Mouse (Mus musculus) central nervous system, embryonic 14 days (tissue): ENCODE results near the gene Sgpp1. TPM values are rescaled to one million over a fixed set of nuclear protein-coding genes. Genes with fewer than 3 reads are reported as not detected.

Experiments
- polyA plus RNA-seq: library from polyadenylated mRNA; depleted of rRNA; stranded (reverse); fragments of >200 nt; gene quantifications from 2 replicates; pipeline ENCODE4 v1.2.3, GENCODE M21; 2012; rRNA removed

Sgpp1 gene
- polyA plus RNA-seq = 11.9 and 12.5 TPM in 2 replicates

DNA sequence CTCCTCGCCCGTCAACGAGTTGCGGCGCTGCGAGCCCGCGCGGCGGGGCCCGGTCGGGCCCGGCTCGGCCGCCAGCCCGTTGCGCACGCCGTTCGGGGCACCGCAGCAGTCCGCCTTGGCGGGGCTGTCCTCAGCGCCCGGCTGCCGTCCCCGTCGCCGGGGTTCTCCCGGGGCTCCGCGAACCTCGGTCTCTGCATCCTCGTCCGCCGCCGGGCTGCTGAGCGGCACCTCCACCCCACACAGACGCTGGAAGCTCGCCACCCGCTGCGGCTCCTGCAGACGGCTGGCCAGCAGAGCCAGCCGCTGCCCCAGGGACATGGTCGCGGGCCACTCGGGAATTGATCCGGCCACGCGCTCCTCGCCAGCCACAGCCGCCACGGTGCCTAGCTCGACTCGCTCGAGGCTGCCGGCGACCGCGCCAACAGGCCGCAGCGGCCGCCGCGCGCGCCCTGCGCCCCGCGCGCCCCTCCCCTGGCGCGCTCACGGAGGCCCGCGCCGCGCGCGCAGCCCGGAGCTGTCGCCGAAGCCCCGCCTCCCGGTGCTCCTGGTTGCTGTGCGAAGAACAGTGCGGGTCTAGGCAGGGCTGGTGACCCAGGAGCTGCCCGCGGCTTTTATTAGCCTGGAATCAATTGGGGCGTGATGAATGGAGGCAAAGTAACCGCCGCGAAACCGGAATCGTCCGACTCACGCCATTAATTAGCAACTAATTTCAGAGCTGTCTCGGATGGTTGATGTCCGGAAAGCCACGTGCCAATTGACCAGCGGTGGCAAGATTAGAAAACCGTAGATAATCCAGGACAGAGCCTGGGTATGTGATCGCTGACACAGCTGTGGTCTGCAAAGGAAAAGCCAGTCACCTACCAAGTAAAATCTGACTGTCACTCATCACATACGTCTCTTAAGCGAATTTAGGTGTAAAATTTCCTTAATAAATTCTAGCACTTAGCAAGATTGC lies at the start of gene Sgpp1:
Gene Sgpp1 (minus strand): TSS at position 484 of the 955 bp plus-strand sequence.

DNA sequence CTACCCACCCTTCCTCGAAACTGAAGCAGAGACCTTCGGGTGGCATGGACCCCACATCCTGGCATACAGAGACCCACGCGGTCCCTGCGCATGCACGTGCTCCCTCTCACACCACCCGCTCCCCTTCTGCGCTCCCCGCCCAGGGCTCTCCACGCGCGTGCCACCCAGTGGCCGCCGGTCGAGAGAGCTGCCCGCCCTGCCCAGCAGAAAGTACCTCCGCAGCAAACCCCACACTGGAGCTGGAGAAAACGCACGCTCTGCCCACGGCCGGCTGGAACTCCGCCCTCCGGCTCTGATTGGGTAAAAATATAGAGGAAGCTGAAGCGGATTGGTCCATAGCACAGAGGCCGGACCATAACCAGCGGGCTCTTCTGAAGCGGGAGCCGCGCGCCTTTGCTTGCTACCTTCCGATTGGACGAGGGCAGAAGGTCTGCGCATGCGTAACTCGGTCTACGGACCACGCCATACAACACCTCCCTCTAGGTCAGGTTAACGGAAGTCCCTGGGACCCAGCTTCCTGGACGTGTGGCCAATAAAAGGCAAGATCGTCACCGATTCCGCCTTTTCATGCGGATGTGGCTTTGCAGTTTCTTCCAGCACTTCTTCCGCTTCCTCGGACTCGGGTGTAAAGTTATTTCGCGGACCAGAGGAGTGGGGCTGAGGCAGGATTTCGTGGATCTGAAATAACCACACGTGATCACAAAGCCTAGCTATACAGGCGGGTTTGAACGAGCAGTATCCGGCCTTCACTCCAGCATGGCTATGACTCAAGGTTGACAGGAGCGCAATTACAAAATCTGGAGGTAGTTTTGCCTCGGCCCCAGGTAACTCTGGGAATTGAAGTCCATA lies 66.0 kb downstream of the Sgpp1 start, which contains the start of gene Wdr89:
Gene Wdr89 (minus strand): TSS at position 280 of the 849 bp plus-strand sequence.

Other genes with a start within 250 kb of the Sgpp1 start
- 37.1 and 39.6 TPM in 2 replicates for gene Ppp2r5e, start 139.5 kb downstream of the Sgpp1 start, polyA plus RNA-seq
- gene Wdr89, start 66.2 kb downstream of the Sgpp1 start, polyA plus RNA-seq = 5.0 and 5.5 TPM in 2 replicates
- 74.7 and 91.4 TPM in 2 replicates for gene Syne2, start 82.4 kb upstream of the Sgpp1 start, polyA plus RNA-seq